Mouse (Mus musculus) neural tube, embryonic 12.5 days (tissue): Measurements from ENCODE around the gene Gm49416. TPM values are rescaled to one million over a fixed set of nuclear protein-coding genes. Genes with fewer than 3 reads are reported as not detected.
"Not testable (repeated sequence)": the region's sequence is repeated elsewhere in the genome, so short reads cannot be mapped to it uniquely, and the experiment has no call there.

Experiments
- ATAC-seq: fragments of 200-750 bp; cut with Nextera tagmentation; 2 replicates; pipeline ENCODE4 v1.8.0; 2017; ENCODE audit warnings: low read depth, mild to moderate bottlenecking, moderate TSS enrichment, moderate library complexity; ENCODE audit not compliant: low FRiP score
- H3K27ac ChIP-seq: fragments of 300-500 bp; sonication (generic); 2 replicates; pipeline ENCODE4 v1.5.1; 2016
- H3K27me3 ChIP-seq: fragments of 300-500 bp; sonication (generic); replicated peaks from 2 replicates; pipeline ENCODE4 v1.6.1; 2016; ENCODE audit warnings: mild to moderate bottlenecking
- H3K36me3 ChIP-seq: fragments of 300-500 bp; sonication (generic); 2 replicates; pipeline ENCODE4 v1.6.1; 2016; ENCODE audit warnings: mild to moderate bottlenecking
- H3K4me1 ChIP-seq: fragments of 300-500 bp; sonication (generic); 2 replicates; pipeline ENCODE4 v1.6.1; 2016
- H3K4me2 ChIP-seq: fragments of 300-500 bp; sonication (generic); replicated peaks from 2 replicates; pipeline ENCODE4 v1.6.1; 2016; ENCODE audit warnings: mild to moderate bottlenecking
- H3K4me3 ChIP-seq: fragments of 300-500 bp; sonication (generic); 2 replicates; pipeline ENCODE4 v1.5.1; 2016
- H3K9ac ChIP-seq: fragments of 300-500 bp; sonication (generic); 2 replicates; pipeline ENCODE4 v1.6.1; 2016; ENCODE audit warnings: mild to moderate bottlenecking
- H3K9me3 ChIP-seq: fragments of 300-500 bp; sonication (generic); 2 replicates; pipeline ENCODE4 v1.6.1; 2016; ENCODE audit warnings: mild to moderate bottlenecking
- WGBS: fragments of 180-500 bp; shearing (Covaris S2); methylation state at CpG from one replicate; pipeline ENCODE4 v1.1.7; 2016; 5-methylcytosine and 5-hydroxymethylcytosine counted together
- polyA plus RNA-seq: library from polyadenylated mRNA; unstranded; fragments of >200 nt; fragmentation: Nextera tagmentation; extraction: Ambion mirVana; gene quantifications from 2 replicates; pipeline ENCODE4 v1.2.1, GENCODE M21; 2016

Gene Gm49416
- polyA plus RNA-seq, 1 experiment from 2014 or later: not detected

- Histone ChIP-seq H3K9ac (no peak overlapping the region), H3K27ac (no peak overlapping the region), H3K27me3 (no peaks in the 10 kb centered on the region), H3K4me1 (peaks cover 12% of the 10 kb centered on the region), H3K4me3 (no peak overlapping the region), H3K4me2 (peak overlapping the region; percentile 79), H3K36me3 (peaks cover 11% of the 10 kb centered on the region), H3K9me3 (no peaks in the 10 kb centered on the region)
- 54% methylated on average over 1 of the region's 1 CpGs for WGBS
- no peak for ATAC-seq
Measured at GRCm38 (mm10) chr19:8886916-8887584, 1.7 kb upstream of the Gm49416 start.

DNA sequence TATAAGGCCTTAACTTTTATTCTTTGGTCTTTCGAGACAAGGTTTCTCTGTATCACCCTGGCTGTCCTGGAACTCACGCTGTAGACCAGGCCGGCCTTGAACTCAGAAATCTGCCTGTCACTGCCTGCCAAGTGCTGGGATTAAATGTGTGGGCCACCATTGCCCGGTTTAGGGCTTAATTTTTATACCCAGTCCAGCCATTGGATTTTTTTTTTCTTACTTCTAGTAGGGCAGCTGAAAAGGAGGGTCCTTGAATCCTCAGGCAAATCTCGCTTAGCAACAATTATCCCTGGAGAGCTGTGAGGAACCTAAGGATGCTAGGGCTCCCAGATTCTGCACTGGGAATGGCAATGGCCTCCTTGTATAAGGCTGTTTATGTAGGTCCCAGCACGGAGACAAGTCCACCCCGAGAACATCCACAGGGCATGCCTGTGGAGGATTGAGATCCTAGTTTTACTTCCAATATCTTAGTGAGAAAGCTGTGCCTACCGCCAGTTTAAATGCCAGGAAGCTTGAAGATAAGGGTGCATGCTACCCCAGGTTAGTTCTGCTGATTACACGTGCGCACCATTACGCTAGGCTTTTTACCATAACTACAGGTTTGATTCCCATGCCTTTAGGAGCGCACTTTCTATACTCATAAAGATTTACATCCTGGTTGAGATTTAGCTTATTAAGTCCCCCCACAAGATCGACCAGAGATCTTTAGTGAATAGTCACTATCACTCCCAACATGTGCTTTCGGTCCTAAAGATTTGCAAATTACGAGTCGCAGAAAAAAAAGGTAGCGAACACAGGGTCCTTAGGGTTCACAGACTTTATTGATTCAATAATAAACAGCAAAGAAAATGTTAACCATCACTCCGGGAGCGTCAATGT, 902 bp upstream of the Gm49416 start:
- WGBS: 13% methylated on average over 19 of the region's 19 CpGs
- Histone ChIP-seq H3K27ac (peak overlapping the region; percentile 12; the same call in 1 of the 2 replicates), H3K4me1 (peaks cover 12% of the 10 kb centered on the region)

DNA sequence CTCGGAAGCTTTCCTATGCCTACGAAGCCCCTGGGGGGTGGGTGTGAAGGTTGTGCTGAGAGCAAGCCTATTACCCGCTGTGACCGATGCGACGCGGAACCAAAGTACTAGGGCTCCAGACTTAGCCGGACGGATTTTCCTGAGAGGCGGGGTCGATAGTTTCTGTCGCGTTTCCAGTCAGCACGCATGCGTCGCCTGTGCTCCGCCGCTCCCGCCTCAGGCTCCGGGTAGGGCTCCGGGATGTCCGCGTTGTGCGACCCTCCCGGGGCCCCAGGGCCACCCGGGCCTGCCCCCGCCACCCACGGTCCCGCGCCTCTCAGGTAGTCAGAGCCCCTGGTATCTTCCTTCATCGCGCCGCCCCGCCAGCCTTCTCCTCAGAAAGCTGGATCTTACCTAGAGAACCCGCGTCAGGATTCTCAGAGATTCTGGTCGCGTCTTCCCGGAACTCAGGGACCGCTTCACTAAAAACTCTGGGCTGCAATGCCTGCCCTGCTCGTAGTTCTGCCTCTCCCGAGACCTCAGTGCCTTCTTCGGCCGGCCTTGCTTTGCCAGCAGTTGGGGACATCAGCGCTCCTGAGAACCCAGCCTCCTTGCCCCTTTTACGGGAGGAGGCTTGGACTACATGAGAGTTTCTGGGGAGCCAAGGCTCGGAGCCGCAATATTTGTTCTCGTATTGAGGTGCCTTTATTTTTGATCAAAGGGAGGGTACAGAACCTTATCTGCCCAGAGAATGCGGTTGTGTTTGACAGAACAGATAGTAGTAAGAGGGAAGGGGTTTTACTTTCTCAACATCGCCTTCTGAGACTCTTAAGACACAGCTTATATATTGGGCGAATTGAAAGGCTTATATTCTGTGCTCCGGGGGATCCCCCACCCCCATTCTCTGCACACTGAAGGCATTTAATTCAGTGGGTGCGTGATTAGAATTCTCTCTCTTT, 4.4 kb downstream of the Gm49416 start, which contains the start of gene Ints5:
Gene Ints5 (plus strand): TSS at position 177 of the 938 bp plus-strand sequence.
- peaks cover 30% of the 10 kb centered on the region for H3K36me3 ChIP-seq
- H3K27ac ChIP-seq: peak within 1 kb of the TSS; percentile 61
- peak; percentile 34 for ATAC-seq
- peak within 1 kb of the TSS; percentile 92 for H3K4me2 ChIP-seq
- H3K27me3 ChIP-seq: no peaks in the 10 kb centered on the region
- 3% methylated on average over 54 of the region's 54 CpGs for WGBS
- peak within 1 kb of the TSS; percentile 73 for H3K4me3 ChIP-seq
- H3K4me1 ChIP-seq: peaks cover 32% of the 10 kb centered on the region
- H3K9me3 ChIP-seq: no peaks in the 10 kb centered on the region
- H3K9ac ChIP-seq: peak within 1 kb of the TSS; percentile 81

More for the DNA sequence above, 902 bp upstream of the Gm49416 start:
- H3K27me3 ChIP-seq: no peaks in the 10 kb centered on the region
- peak overlapping the region; percentile 57 for H3K4me3 ChIP-seq
- H3K36me3 ChIP-seq: peaks cover 11% of the 10 kb centered on the region
- H3K9ac ChIP-seq: peak overlapping the region; percentile 75
- H3K9me3 ChIP-seq: no peaks in the 10 kb centered on the region
- ATAC-seq: no peak; the same call in 1 of the 2 replicates
- peak overlapping the region; percentile 79 for H3K4me2 ChIP-seq

GRCm38 (mm10) chr19:8895397-8895960, 6.8 kb downstream of the Gm49416 start:
- Histone ChIP-seq H3K27me3 (no peaks in the 10 kb centered on the region), H3K4me1 (peaks cover 34% of the 10 kb centered on the region), H3K4me3 (no peak overlapping the region), H3K9me3 (no peaks in the 10 kb centered on the region), H3K36me3 (peaks cover 27% of the 10 kb centered on the region), H3K27ac (no peak overlapping the region), H3K4me2 (no peak overlapping the region), H3K9ac (no peak overlapping the region)
- ATAC-seq: no peak
- WGBS: 93% methylated on average over 9 of the region's 9 CpGs

DNA sequence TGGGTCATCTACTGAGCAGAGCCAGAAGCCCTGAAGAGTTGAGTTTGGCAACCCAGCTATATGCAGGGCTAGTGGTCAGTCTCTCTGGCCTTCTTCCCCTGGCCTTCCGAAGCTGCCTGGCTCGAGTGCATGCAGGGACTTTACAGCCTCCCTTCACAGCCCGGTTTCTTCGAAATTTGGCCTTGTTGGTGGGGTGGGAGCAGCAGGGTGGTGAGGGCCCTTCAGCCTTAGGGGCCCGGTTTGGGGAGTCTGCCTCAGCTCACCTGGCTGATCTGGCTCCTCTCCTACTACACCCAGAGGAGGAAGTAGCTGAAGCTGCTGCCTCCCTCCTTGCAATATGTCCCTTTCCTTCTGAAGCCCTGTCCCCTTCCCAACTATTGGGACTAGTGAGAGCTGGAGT, 7.5 kb downstream of the Gm49416 start:
- H3K9ac ChIP-seq, H3K4me3 ChIP-seq, H3K27ac ChIP-seq, H3K9me3 ChIP-seq, H3K27me3 ChIP-seq, ATAC-seq: not testable (repeated sequence)
- peaks cover 20% of the 10 kb centered on the region for H3K36me3 ChIP-seq
- H3K4me1 ChIP-seq: peaks cover 34% of the 10 kb centered on the region
- 88% methylated on average over 5 of the region's 5 CpGs for WGBS
- H3K4me2 ChIP-seq: peak overlapping the region; percentile 86

GRCm38 (mm10) chr19:8897211-8897864, 8.6 kb downstream of the Gm49416 start:
- H3K27ac ChIP-seq: peak overlapping the region; percentile 62
- H3K4me2 ChIP-seq: peak overlapping the region; percentile 86
- H3K4me1 ChIP-seq: peaks cover 34% of the 10 kb centered on the region
- H3K27me3 ChIP-seq, H3K9me3 ChIP-seq: not testable (repeated sequence)
- 25% methylated on average over 21 of the region's 21 CpGs for WGBS
- H3K36me3 ChIP-seq: peaks cover 26% of the 10 kb centered on the region
- H3K4me3 ChIP-seq: peak overlapping the region; percentile 94
- peak overlapping the region; percentile 59 for H3K9ac ChIP-seq
- ATAC-seq: peak; percentile 71

DNA sequence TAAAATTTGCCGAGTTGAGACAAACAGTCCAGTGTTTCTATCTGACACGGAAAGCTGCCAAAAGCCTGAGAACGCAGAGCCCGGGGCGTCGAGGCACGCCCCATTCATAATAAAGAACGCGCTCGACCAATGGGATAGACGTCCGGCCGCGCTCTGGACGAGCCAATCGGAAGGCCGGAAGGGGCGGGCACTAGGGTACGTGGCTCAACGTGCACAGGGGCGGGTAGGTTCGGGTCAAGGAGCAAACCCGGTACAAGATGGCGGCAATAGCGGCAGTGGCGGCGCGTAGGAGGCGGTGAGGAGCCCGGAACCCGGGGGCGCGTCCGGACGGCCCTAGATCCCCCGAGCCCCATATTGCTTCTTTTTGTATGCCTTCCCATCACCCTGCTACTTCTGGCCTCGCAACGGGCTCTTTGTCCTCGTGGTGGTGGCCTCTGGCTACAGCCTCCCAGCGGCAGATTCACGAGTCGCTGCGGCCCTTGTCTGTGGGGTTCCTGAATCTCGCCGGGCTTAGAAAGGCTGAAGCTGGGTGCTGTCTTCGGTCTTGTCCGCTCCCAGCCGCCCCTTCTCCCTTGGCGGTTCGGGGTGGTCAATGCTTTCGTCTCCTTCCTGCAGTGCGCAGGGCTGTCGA, 9.3 kb downstream of the Gm49416 start, which contains the start of gene Ganab:
Gene Ganab (plus strand): TSS at position 207 of the 631 bp plus-strand sequence.
- no peaks in the 10 kb centered on the region for H3K9me3 ChIP-seq
- H3K4me1 ChIP-seq: peaks cover 34% of the 10 kb centered on the region
- peak within 1 kb of the TSS; percentile 86 for H3K4me2 ChIP-seq
- peak within 1 kb of the TSS; percentile 93 for H3K9ac ChIP-seq
- H3K27me3 ChIP-seq: no peaks in the 10 kb centered on the region
- H3K27ac ChIP-seq: peak within 1 kb of the TSS; percentile 62
- peaks cover 30% of the 10 kb centered on the region for H3K36me3 ChIP-seq
- WGBS: under 1% methylated on average over 53 of the region's 53 CpGs
- peak; percentile 99 for ATAC-seq
- H3K4me3 ChIP-seq: peak within 1 kb of the TSS; percentile 94

DNA sequence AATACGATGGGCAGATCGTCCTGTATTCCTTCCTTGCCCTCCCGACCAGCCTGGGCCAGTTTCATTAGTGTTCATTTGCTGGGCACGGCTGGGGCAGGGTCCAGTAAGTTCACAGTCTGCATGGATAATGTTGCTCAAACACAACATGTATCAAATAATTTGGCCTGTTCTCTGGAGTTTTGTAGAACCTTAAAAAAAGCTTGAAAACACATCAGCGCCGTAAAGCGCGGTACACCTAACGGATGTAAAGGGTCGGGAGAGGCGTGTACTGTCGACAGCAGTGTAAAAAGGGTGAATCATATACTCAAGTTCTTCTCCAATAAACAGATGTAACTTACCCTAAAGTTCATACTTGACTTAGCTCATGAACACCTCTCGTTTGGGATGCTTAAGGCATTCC, 9.8 kb downstream of the Gm49416 start:
- 14% methylated on average over 13 of the region's 13 CpGs for WGBS
- H3K36me3 ChIP-seq: peaks cover 35% of the 10 kb centered on the region

GRCm38 (mm10) chr19:8899079-8899478, 10.4 kb downstream of the Gm49416 start:
- no peak overlapping the region for H3K27ac ChIP-seq
- H3K9ac ChIP-seq: peak overlapping the region; percentile 93; the same call in 1 of the 2 replicates
- H3K9me3 ChIP-seq: no peaks in the 10 kb centered on the region
- no peak for ATAC-seq
- WGBS: 69% methylated on average over 3 of the region's 3 CpGs
- H3K4me3 ChIP-seq: peak overlapping the region; percentile 94
- H3K4me1 ChIP-seq: peaks cover 28% of the 10 kb centered on the region
- no peaks in the 10 kb centered on the region for H3K27me3 ChIP-seq
- peaks cover 40% of the 10 kb centered on the region for H3K36me3 ChIP-seq
- H3K4me2 ChIP-seq: peak overlapping the region; percentile 86

More for the DNA sequence above, 9.8 kb downstream of the Gm49416 start:
- Histone ChIP-seq H3K4me2 (peak overlapping the region; percentile 86), H3K9ac (peak overlapping the region; percentile 93), H3K27me3 (no peaks in the 10 kb centered on the region), H3K9me3 (no peaks in the 10 kb centered on the region), H3K27ac (no peak overlapping the region), H3K4me3 (peak overlapping the region; percentile 94), H3K4me1 (peaks cover 33% of the 10 kb centered on the region)
- no peak for ATAC-seq

DNA sequence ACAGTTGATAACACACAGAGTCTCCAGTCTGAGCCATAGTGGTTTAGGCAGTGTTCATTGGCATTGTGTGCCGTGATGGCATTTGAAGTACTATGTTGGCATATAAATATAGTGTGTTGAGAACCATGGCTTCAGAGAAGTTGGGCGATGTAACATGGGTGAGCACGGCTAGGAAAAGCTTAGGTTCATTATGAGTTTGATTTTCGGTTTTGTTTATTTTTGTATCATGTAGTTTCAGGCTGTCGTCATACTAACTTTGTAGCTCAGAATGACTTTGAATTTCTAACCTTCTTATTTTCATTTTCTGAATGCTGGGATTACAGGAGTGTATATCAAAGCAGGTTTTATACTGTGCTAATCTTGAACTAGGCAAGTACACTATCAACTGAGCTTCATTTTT, 14.7 kb downstream of the Gm49416 start:
- Histone ChIP-seq H3K4me2 (no peak overlapping the region), H3K4me1 (peaks cover 7% of the 10 kb centered on the region), H3K27ac (no peak overlapping the region), H3K36me3 (peaks cover 61% of the 10 kb centered on the region), H3K9me3 (no peaks in the 10 kb centered on the region), H3K27me3 (no peaks in the 10 kb centered on the region), H3K9ac (no peak overlapping the region), H3K4me3 (no peak overlapping the region)
- WGBS: 96% methylated on average over 5 of the region's 5 CpGs
- ATAC-seq: no peak
